Mouse (Mus musculus) urinary bladder, postnatal 4 days (tissue): ENCODE measurements around the gene Ccdc85c.

Experiments
- DNase-seq, 2 experiments: peaks; one replicate each; pipeline ENCODE4 v3.0.0; 2021 to 2022; ENCODE audit warnings: low spot score in 2 of 2

Gene Ccdc85c

DNA sequence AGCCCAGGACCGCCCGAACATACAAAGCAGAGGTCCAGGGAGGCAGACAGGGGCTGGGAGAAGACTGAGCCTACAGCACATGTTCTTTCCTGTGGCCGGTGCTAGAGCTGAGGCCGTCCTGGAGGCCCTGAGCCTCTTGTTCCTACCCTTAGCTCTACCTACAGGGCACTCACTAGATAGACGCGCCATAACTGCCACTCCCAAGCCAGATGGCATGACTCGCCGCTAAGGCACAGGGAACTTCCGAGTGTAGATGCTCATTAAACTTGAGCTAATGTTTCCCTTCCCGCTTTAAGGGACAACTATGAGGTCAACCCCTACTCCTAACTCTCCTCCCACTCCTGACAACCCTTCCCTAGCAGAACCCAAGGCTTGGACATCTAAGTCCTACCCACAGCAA is 6.3 kb downstream of the Ccdc85c start:
- no peak for DNase-seq

DNA sequence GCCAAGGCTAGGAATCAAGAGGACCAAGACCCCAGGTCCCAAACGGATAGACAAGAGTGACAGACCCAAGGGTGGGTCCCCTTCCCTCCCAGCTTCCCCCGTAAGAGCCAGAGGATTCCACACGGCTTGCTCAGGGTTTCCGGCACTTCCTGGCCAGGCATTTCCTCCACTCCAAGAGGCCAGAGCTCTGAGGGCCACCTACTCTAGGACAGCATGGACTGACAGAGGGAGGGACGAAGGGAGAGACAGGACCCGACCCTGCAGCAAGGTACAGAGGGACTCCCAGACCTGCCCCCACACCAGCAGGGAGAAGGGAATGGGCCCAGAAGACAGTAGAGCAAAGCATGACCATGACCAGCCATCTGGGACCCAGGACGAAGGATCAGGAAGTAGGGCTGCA is 7.6 kb downstream of the Ccdc85c start:
- no peak for DNase-seq

DNA sequence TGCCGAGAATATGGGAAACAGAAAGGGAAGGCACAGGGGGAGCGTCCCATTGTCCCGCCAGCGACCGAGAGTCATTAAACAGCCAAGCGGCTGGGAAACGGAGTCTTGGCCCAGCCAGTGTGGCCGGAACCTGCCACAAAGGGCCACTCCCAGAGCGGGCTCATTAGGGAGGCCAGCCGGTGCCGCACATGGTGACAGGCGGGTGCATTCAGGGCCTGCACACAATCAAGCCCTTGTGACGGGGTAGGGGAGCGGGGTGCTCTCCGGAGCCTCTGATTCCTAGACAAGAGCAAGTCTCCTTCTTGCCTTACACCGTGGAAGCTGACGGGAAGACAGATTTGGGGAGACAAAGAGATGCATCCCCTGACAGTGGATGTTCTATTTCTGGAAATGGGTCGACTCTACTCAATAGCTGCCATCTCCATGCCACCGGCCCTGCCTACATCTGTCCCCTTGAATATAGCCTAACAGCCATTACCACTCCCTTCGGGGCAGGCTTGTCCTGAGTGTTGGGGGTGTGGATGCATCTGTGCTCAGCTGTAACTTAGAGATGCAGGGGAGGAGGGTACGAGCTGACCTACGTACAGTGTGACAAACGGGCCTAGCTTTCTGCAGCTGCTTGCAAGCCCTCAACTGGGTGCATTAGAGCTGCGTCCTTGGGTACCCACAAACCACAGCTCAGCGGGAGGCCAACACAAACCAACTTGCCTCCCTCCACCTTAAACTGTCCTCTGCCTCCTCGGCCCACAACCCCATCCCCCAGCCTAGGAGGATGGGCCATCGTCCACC is 9.2 kb downstream of the Ccdc85c start:
- no peak for DNase-seq

DNA sequence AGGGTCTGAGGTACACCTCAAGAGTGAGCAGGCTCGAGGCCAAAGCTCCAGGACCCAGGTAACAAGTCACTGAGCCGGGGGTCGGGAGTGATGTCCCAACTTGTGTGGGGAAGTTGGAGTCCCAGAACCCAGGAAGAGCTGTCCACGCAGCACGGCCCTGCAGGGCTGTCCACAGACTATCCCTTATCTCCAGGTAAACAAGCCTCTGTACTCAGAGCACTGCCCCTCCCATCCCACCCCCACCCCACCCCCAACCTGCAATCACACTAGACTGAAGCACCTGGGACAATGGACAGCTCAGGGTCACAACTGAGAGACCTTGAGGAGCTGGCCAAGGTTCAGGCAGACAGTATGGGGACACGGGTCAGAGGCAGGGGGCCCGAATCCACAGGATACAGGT is 10.3 kb downstream of the Ccdc85c start:
- DNase-seq: no peak

DNA sequence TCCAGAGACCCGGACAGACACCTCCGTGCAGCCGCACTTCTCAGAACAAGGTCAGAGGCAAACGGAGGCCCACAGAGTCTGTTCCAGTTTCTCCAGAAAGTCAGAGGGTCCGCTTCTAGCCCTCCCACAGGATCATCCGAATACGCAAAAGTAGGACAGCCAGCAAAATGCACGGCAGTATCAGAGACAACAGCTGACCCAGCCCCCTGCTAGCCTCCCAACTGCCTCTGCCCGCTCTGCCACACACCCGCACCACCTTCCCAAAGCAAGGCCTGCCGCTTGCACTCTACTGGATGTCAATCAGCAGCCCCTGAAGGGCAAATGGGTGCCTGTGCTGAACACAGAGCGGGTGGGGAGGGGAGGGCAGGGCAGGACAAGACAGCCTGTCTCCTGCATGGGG is 14.3 kb downstream of the Ccdc85c start:
- DNase-seq: no peak

DNA sequence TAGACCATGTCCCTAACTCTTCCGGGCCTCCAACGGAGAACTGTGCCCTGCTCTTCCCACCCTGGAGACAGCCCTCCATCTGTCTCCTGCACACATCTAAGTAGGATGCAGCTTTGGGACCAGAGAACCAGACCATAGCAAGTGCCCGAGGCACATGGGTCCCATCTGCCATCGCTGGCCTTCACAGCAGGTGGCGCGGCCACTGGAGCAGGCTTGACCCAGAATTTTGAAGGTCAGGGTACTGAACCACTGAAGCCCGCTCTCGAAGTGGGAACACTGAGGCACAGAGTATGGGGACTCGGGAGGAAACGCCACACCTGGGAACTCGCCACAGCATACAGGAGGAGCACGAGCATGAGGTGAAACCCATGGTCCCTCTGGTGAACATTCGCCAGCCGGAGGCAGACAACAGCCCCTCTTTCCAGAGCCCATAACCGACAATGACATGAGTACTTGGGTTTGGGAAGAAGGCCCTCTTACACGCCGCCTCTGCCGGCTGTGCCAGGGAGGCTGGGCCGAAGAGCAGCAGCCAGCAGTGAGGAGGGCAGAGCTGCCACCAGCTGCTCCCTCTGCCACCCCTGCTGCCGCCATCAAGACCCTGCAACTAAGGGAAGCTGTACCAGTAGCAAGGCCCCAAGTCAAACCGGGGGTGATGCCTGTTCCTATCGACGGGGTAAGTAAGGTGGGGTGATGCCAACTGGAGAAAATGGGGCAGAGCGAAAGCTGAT is 15.7 kb downstream of the Ccdc85c start:
- DNase-seq: no peak

DNA sequence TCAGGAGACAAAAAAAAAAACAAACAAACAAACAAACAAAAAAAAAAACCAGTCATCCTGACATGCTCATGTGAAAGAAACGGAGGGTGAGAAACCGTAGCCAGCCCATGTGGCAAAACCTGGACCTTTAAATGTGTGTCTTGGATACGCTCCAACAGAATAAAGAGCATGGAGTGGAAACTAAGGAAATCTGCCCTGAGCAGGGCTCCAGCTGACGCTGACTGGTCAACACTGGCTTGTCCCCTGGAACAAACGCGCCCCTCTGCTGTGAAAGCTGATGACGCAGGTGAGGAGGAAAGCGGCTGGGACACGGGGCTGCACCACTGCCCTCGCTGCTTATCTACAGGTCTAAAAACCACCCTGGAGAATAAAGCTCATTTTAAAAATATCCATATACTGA is 18.5 kb downstream of the Ccdc85c start:
- no peak for DNase-seq

DNA sequence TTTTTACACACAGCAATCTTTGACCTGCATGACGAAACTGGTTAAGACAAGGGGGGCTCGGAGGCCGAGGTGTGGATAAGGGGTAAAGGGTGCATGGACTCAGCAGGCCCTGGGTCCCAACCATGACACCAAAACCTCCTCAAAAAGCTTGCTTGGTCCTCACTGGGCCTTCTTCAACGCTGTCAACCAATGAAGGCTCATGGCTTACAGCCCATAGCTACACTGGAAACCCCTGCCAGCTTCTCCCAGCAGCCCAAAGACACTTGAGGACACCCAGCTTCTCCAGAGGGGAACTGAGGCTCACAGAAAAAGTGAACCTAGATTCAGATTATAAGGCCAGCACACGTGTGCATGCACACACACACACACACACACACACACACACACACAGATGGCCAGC is 19.3 kb downstream of the Ccdc85c start:
- DNase-seq: no peak

DNA sequence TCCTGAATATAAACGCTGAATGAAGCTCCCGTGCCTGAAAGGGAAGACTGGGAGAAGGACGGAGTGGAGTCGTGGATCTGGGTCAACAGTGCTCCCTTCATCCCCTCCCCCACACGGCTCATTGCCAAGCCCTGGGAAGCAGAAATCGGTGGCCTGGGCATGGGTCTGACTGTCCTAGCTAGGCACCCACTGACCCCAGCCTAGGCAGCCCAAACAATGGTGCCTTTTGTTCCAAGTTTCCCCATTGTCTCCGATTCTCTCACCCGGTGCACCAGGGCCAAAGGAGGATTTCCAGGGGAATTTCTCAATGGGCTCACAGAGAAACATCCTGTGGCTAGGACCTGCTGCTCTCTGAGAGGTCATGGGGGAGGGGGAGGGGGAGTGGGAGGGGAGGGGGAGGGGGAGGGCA is 19.7 kb downstream of the Ccdc85c start:
- no peak for DNase-seq

DNA sequence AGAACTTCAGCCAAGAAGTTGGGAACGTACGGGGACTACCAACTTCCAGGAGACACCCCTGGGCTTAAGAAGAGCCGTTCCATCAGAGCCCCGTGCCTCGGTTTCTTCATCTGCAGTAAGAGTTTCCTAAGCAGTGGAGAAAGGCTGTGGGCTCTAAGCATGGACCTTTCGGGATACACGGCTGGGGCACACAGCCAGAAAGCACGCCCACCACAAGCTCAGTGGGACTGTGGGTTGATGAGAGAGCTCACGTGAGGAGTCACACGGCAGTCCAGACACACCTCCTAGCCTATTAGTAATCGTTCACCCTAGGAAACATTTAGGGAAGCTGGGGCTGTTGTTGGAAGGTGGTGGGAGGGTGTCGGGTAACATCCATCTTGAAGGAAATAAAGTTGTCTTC is 22.2 kb downstream of the Ccdc85c start:
- DNase-seq: no peak

DNA sequence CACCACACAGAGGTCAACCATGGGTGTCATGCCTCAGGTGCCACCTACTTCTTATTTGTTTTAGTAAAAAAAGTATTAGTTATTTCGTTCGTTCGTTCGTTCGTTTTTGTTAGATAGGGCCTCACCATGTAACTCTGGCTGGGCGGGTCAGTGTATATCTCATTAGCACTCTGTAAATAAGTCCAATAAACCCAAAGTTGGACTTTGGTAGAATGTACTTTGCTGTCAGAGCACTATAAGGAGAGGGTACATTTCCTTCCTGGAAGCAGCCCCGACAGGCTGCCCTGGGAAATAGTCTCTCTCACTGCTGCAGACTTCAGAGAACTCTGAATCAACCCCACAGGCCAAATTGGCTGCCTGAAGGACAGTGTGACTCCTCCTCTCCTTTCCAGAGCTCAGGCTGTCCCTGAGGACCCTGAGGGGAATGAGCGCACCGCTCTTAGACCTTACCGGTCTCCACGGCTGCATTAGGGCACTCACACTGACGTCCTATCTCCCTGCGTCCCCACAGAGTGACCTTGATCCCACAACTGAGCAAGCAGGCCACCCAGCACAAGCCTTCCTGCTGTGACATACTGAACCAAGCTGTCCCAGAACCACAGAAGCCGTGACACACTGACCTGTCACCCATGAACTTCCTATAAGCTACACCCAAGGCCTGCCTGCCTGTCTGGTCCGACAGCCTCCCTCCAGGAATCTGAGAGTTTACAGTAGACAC is 23.2 kb downstream of the Ccdc85c start:
- no peak for DNase-seq

DNA sequence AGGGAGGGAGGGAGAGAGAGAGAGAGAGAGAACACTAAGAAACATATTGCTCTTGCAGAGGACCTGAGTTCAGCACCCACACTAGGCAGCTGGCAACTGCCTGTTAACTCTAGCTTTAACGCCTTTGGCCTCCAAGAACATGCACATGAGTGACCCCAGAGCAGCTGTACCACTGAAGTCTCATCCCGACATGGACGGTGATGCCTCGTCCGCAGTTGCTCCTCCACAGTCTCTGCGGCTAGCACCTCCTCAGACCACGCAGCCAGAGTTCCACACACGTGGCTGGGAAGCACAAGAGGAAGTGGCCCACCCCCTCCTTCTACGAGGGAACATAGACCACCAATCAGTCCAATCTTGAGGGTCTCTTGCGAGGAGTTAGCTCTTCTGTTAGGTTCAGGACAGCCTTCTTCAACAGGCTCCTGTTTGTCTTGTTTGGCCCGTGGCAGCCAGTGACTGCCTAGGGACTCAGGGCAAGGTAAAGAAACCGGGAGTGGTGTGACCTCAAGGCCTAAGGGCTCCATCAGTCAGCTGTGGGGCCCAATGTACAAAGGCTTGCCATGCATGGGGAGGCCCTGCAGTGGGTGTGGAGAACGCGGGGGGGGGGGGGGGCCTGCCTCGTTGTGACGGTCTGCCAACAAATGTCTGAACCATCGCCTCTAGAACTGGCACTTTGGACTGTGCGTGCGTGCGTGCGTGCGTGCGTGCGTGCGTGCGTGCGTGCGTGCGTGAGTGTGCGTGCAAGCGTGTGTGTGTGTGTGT is 24.0 kb downstream of the Ccdc85c start:
- DNase-seq: no peak

DNA sequence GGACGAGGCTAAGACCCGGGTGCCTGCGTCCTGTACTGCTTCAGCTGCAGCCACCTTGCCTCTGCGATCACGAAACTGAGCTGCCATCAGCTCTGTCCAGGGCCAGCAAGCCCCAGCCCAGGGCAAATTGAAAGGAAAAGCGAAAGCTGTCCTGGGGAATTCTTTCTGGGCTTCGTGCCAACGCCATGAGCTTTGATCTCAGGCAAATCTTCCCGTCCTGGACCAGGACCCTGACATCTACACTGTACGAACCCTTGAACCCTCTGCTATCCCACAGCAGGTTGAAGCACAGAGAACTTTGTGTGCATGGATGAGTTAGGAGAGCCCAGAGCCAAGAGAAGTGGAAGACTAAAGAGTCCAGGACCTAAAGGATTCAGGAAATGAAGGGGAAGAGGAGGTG is 25.7 kb downstream of the Ccdc85c start:
- no peak for DNase-seq

DNA sequence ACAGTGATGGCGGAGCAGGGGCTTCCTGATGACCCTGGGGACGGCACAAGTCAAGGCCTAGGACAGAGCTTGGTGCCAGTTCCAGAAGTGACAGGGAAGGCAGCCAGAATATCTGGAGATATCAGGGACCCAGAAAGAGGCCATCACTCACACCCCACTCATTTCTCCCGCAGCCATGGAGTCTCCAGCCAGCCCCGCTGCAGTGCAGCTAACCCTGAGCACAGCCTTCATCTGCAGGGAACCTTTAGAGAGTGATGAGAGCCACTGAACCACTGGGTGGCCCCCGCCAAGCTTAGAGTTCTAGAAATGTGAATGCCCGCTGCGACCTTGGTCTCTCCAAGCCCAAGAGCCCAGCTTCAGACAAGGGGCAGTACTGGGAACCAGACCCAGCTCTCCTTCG is 26.2 kb downstream of the Ccdc85c start:
- DNase-seq: no peak

DNA sequence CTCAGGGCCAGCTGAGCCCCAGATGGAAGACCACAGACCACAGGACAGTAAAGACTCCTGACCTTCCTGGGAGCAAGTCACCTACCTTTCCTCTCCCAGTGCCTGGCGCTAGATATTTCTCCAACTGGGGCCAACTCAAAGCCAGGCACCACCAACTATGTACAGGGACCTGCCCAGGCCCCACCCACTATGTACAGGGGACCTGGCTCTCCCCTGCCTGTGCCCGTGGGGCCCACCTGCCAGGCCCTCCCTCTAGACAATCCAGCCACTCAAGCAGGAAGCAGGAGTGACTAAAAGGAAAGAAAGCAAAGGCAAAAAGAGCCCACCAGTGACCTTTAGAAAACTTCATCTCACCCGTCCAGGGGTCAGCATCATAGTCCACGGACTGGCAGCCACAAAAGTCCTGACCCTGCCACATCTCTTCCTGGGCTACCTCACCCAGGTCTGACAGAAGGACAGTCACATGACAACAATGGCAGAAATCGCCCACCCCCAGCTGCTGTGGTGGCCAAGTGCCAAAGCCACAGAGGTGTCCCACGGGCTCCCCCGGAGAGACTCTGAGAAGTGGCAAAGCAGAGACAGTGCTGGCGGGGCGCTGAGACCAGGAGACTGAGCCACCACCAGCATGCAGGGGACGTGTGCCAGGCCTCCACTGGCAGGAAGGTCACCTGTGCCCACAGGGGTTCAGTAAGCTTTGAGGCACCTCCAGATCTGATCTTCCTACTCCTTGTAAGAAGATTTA is 28.3 kb downstream of the Ccdc85c start:
- no peak for DNase-seq

DNA sequence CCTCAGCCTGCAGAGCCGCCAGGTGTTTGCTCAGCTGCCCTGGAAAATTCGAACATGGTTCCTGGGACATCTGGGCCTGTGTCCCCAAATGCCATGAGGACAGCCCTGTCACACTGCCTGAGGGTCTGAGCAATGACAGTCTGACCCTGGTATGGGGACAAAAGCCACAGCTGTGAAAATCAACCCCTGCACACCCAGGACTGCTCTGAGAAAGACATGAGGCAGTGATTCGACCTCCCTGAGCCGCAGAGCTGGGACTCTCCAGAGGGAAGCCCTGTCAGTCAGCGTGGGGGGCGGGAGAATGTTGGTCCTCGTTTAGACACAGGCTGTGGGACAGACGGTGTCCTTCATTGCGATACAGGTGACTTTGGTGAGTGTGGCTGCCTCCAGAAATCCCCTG is 29.6 kb downstream of the Ccdc85c start:
- DNase-seq: no peak

DNA sequence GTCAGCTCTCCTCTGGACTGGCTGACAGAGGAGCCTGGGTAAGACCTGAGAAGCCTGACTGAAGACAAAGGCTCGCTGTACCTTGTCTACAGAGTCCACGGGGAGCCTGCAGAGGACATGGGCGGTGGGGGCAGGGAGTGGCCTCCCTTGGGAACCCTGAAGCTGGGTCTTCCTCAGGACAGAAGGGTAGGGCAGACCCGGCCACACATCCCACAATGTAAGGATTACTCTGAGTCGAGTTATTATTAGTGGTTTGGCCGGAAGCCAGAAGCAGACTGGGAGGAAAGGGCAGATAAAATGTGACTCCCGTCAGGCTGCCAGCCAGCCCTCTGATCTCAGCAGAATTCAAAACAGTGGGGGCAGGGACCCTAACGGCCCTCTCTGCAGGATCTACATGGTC is 30.4 kb downstream of the Ccdc85c start:
- peak; percentile 55 to 72 for DNase-seq

DNA sequence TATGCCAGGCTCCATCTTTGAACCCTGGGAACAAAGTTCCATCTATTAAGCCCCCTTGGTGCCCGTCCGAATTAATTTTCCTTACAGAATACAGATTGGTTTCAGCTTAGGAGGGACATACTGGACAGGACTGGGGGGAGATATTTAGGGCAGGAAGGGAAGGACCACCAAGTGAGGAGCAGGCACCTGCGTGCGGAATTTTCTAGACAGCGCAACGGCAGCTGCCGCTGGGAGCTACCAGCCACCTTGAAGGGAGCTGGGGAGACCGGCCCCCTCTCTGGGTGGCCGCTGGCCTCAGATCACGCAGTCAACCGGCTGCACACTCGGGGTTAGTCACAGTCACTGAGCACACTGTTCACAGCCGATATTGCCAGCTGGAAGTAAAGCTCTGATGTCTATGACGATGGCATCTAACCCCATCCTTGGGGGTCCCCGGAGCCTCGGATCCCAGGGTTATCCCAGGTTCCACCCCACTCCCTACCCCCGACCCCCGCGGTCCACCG is 32.9 kb downstream of the Ccdc85c start:
- DNase-seq: no peak

DNA sequence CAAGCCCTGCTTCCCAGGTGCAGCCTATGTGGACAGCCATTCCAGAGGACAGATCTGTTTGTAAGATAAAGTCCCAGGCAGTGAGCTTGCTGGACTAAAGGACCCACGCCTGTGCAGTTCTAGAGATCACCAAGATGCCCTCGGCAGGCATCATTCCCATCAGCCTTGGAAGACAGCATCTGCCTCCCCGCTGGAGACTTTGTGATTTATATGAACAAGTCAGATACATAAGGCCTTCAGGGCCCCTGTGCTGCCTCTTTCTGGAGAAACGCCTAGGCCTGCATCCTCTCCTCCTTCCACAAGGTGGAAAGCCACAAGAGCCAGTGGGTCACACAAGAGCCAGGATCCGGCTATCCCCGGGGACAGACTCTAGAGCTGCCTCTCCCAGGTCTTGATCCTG is 33.6 kb downstream of the Ccdc85c start:
- DNase-seq: no peak

DNA sequence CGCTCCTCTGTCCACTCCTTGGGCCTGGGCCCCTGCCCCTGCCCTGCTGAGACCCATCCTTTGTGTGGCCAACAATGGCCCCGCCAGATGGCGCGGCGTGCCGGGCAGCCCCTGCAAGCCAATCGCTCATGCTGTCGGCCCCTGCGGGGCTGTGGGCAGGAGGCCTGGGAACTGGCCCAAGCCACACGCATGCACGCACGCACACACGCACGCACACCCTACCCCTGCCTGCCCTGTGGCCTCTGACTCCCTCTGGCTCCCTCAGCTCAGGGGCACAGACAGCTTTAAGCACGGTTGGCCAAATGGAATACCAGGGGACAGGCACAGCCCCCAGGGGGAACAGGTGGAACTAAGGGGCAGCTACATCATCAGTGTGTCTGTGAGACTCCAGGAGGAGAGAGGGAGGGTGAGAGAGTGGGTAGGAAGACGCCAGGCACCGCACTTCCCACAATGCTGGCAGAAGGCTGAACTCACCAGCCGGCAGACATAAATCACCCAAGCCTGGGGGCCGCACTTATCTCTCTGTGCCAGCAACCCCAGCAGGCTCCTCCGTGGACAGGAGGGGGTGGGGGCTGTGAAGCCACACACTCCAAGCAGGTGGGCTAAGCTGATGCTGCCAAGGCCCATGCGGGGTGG is 34.2 kb downstream of the Ccdc85c start:
- DNase-seq: no peak
